Mouse (Mus musculus) neural tube, embryonic 13.5 days (tissue): ENCODE measurements around the gene Efr3b. TPM values are rescaled to one million over a fixed set of nuclear protein-coding genes. Genes with fewer than 3 reads are reported as not detected.

Experiments
- ATAC-seq: fragments of 200-750 bp; cut with Nextera tagmentation; 2 replicates; pipeline ENCODE4 v1.8.0; 2017; ENCODE audit warnings: low read depth, mild to moderate bottlenecking, moderate TSS enrichment, moderate library complexity
- H3K27ac ChIP-seq: fragments of 300-500 bp; sonication (generic); replicated peaks from 2 replicates; pipeline ENCODE4 v1.5.1; 2015; ENCODE audit warnings: moderate library complexity, mild to moderate bottlenecking, inconsistent platforms
- H3K27me3 ChIP-seq: fragments of 300-500 bp; sonication (generic); 2 replicates; pipeline ENCODE4 v1.6.1; 2015; ENCODE audit warnings: mild to moderate bottlenecking, inconsistent platforms
- H3K36me3 ChIP-seq: fragments of 300-500 bp; sonication (generic); 2 replicates; pipeline ENCODE4 v1.6.1; 2015; ENCODE audit warnings: mild to moderate bottlenecking, inconsistent platforms
- H3K4me1 ChIP-seq: fragments of 300-500 bp; sonication (generic); replicated peaks from 2 replicates; pipeline ENCODE4 v1.6.1; 2015; ENCODE audit warnings: inconsistent platforms
- H3K4me2 ChIP-seq: fragments of 300-500 bp; sonication (generic); 2 replicates; pipeline ENCODE4 v1.6.1; 2015; ENCODE audit warnings: inconsistent platforms, mild to moderate bottlenecking, moderate library complexity
- H3K4me3 ChIP-seq: fragments of 300-500 bp; sonication (generic); 2 replicates; pipeline ENCODE4 v1.5.1; 2015; ENCODE audit warnings: mild to moderate bottlenecking, inconsistent platforms
- H3K9ac ChIP-seq: fragments of 300-500 bp; sonication (generic); 2 replicates; pipeline ENCODE4 v1.6.1; 2015; ENCODE audit warnings: moderate library complexity, mild to moderate bottlenecking, inconsistent platforms
- H3K9me3 ChIP-seq: fragments of 300-500 bp; sonication (generic); 2 replicates; pipeline ENCODE4 v1.6.1; 2016; ENCODE audit warnings: inconsistent platforms
- WGBS: fragments of 180-500 bp; shearing (Covaris S2); methylation state at CpG from one replicate; pipeline ENCODE4 v1.1.7; 2015; 5-methylcytosine and 5-hydroxymethylcytosine counted together
- polyA plus RNA-seq: library from polyadenylated mRNA; unstranded; fragments of >200 nt; fragmentation: Nextera tagmentation; extraction: Ambion mirVana; gene quantifications from 2 replicates; pipeline ENCODE4 v1.2.1, GENCODE M21; 2015

Efr3b gene
- 32.8 and 34.6 TPM in 2 replicates for polyA plus RNA-seq

- Histone ChIP-seq H3K4me2 (peak within 1 kb of the TSS; percentile 80), H3K4me3 (peak within 1 kb of the TSS; percentile 71), H3K4me1 (peaks cover 28% of the 10 kb centered on the region), H3K9me3 (no peaks in the 10 kb centered on the region), H3K27ac (peak within 1 kb of the TSS; percentile 87), H3K27me3 (no peaks in the 10 kb centered on the region), H3K9ac (peak within 1 kb of the TSS; percentile 83), H3K36me3 (no peaks in the 10 kb centered on the region)
- ATAC-seq: peak; percentile 95
- under 1% methylated on average over 77 of the region's 78 CpGs for WGBS
Measured at GRCm38 (mm10) chr12:4038061-4039041, at the start of gene Efr3b. Gene Efr3b, minus strand, starts transcription at chr12:4038915.

DNA sequence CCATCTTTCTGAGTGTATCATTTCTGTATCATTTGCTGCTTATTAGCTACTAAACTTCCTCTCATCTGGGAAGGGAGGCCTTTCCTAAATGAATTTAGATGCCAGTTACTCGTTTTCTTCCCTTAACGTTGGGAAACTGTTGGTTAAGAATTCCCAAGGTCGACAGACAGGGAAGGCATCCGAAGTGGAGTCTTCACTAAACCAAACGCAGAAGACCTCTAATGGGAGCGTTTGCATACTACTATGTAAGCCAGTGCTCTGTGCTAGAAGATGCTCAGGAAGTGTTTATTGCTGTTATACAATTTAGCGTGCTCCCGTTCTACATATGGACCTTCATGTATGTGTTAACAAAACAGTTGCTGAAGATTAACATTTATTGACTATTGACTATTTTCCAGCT is 44.7 kb upstream of the Efr3b start:
- 72% methylated on average over 8 of the region's 8 CpGs for WGBS
- H3K9me3 ChIP-seq: no peaks in the 10 kb centered on the region
- H3K27me3 ChIP-seq: no peaks in the 10 kb centered on the region
- peak overlapping the region; percentile 58 for H3K4me3 ChIP-seq
- peak overlapping the region; percentile 83 for H3K9ac ChIP-seq
- H3K4me1 ChIP-seq: peaks cover 19% of the 10 kb centered on the region
- H3K4me2 ChIP-seq: peak overlapping the region; percentile 60
- no peak for ATAC-seq
- H3K36me3 ChIP-seq: peaks cover 25% of the 10 kb centered on the region
- H3K27ac ChIP-seq: 0 out of 2 replicates have a peak overlapping the region, but pooled peaks have one; percentile 2

DNA sequence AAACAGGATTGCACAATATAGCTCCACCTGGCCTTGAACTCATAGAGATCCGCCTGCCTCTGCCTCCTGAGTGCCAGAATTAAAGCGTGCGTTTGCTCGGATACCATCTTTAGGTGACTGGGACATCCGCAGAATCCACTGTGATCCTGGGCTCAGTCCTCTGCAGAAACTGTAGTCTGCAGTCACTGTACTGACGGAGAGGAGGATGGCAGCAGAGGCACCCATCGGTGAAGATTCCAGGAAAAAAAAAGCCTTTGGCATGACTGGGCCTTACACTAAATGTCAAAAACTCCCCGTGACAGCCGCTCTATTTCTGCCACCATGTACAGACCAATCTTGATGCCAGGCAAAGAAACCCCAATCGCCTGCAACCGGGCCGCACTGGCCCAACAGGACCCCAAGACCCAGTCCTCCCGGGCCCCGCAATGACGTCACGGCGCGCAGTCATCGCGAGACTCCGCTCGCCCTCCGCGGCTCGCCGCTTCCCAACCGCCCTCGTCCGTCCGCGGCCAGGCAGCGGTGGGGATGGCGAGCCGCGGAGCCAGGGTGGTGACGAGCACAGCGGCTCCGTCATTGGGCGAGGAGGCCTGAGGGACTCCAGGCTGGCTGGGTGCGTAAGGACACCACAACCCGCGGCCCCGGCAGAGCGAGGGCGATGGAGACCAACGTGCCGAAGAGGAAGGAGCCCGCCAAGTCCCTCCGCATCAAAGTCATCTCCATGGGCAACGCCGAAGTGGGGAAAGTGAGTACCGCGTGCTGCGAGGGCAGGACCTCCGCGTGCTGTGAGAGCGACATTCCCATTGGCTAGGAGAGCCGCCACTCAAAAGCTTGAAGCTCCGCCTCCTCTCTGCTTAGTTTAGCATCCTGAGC is 43.7 kb upstream of the Efr3b start, which contains the start of gene Dnajc27:
Gene Dnajc27, plus strand, starts transcription at position 452 of the 870 bp plus-strand sequence.
- peak within 1 kb of the TSS; percentile 83 for H3K9ac ChIP-seq
- H3K36me3 ChIP-seq: peaks cover 16% of the 10 kb centered on the region
- H3K4me3 ChIP-seq: peak within 1 kb of the TSS; percentile 58
- 4% methylated on average over 59 of the region's 59 CpGs for WGBS
- H3K27ac ChIP-seq: peak within 1 kb of the TSS; percentile 97
- peak within 1 kb of the TSS; percentile 60 for H3K4me2 ChIP-seq
- ATAC-seq: peak; percentile 97
- H3K4me1 ChIP-seq: peaks cover 19% of the 10 kb centered on the region
- no peaks in the 10 kb centered on the region for H3K27me3 ChIP-seq
- no peaks in the 10 kb centered on the region for H3K9me3 ChIP-seq

DNA sequence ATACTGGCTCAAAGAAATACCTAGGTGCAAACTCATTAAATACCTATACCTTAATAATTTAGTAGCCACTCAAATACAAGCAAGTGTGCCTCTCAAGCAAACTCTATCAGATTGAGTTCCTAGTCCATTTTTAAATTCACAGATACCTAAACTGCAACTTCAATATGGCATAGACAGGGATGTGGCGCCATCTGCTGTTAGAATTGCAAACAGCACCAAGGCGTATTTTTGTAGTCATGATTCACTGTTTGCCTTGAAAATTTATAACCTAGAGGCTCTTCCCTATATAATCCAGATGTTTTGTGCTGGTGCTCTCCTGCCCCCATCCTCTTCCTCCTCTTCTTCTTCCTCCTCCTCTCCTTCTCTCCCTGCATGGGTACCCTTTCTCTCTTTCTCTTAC is 41.6 kb upstream of the Efr3b start:
- no peaks in the 10 kb centered on the region for H3K27me3 ChIP-seq
- H3K27ac ChIP-seq: no peak overlapping the region
- H3K4me2 ChIP-seq: no peak overlapping the region
- H3K9me3 ChIP-seq: no peaks in the 10 kb centered on the region
- H3K36me3 ChIP-seq: no peaks in the 10 kb centered on the region
- H3K9ac ChIP-seq: no peak overlapping the region
- no peak for ATAC-seq
- H3K4me1 ChIP-seq: peaks cover 19% of the 10 kb centered on the region
- H3K4me3 ChIP-seq: no peak overlapping the region
- WGBS: 0% methylated on average over 2 of the region's 2 CpGs

- no peak for ATAC-seq
- Histone ChIP-seq H3K9me3 (no peaks in the 10 kb centered on the region), H3K4me3 (no peak overlapping the region), H3K9ac (no peak overlapping the region), H3K36me3 (no peaks in the 10 kb centered on the region), H3K27me3 (no peaks in the 10 kb centered on the region), H3K4me1 (peaks cover 8% of the 10 kb centered on the region), H3K4me2 (no peak overlapping the region), H3K27ac (no peak overlapping the region)
- 60% methylated on average over 1 of the region's 1 CpGs for WGBS
Measured at GRCm38 (mm10) chr12:4078069-4078468, 39.4 kb upstream of the Efr3b start.

DNA sequence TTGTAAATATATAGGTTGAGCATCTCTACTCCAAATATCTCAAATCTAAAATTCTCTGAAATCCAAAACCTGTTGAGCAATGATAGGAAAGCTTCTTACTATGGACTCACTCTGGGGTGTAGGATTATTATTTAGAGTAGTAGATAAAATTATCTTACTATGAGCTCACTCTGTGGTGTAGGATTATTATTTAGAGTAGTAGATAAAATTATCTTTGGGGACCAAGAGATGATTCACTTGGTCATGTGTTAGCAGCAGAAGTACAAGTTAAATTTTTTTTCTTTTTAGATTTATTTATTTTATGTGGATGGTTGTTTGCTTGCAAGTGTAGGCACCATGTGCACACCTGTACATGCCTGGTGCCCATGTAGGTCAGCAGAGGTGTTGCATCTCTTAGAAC is 37.7 kb upstream of the Efr3b start:
- no peak overlapping the region for H3K4me2 ChIP-seq
- ATAC-seq: no peak
- H3K4me1 ChIP-seq: no peaks in the 10 kb centered on the region

GRCm38 (mm10) chr12:4075407-4075806 is 36.7 kb upstream of the Efr3b start:
- H3K27me3 ChIP-seq: no peaks in the 10 kb centered on the region
- H3K36me3 ChIP-seq: no peaks in the 10 kb centered on the region
- no peak overlapping the region for H3K27ac ChIP-seq
- WGBS: 69% methylated on average over 8 of the region's 8 CpGs
- H3K4me3 ChIP-seq: no peak overlapping the region
- H3K9me3 ChIP-seq: no peaks in the 10 kb centered on the region
- ATAC-seq: no peak
- H3K9ac ChIP-seq: no peak overlapping the region
- no peak overlapping the region for H3K4me2 ChIP-seq
- no peaks in the 10 kb centered on the region for H3K4me1 ChIP-seq

More for the DNA sequence above, 37.7 kb upstream of the Efr3b start:
- no peak overlapping the region for H3K27ac ChIP-seq
- H3K9me3 ChIP-seq: no peaks in the 10 kb centered on the region
- H3K4me3 ChIP-seq: no peak overlapping the region
- no peaks in the 10 kb centered on the region for H3K36me3 ChIP-seq
- no peaks in the 10 kb centered on the region for H3K27me3 ChIP-seq
- H3K9ac ChIP-seq: no peak overlapping the region

- no peaks in the 10 kb centered on the region for H3K4me1 ChIP-seq
- no peaks in the 10 kb centered on the region for H3K36me3 ChIP-seq
- H3K27me3 ChIP-seq: no peaks in the 10 kb centered on the region
- ATAC-seq: no peak
- no peak overlapping the region for H3K27ac ChIP-seq
- no peak overlapping the region for H3K4me3 ChIP-seq
- 85% methylated on average over 9 of the region's 9 CpGs for WGBS
- no peak overlapping the region for H3K4me2 ChIP-seq
- no peak overlapping the region for H3K9ac ChIP-seq
- H3K9me3 ChIP-seq: no peaks in the 10 kb centered on the region
Measured at GRCm38 (mm10) chr12:4071671-4072070, 33.0 kb upstream of the Efr3b start.

- Histone ChIP-seq H3K4me1 (no peaks in the 10 kb centered on the region), H3K27ac (no peak overlapping the region), H3K4me3 (no peak overlapping the region), H3K9ac (no peak overlapping the region), H3K4me2 (no peak overlapping the region), H3K36me3 (no peaks in the 10 kb centered on the region), H3K27me3 (no peaks in the 10 kb centered on the region), H3K9me3 (no peaks in the 10 kb centered on the region)
- ATAC-seq: no peak
- 81% methylated on average over 4 of the region's 4 CpGs for WGBS
Measured at GRCm38 (mm10) chr12:4068551-4068950, 29.8 kb upstream of the Efr3b start.

DNA sequence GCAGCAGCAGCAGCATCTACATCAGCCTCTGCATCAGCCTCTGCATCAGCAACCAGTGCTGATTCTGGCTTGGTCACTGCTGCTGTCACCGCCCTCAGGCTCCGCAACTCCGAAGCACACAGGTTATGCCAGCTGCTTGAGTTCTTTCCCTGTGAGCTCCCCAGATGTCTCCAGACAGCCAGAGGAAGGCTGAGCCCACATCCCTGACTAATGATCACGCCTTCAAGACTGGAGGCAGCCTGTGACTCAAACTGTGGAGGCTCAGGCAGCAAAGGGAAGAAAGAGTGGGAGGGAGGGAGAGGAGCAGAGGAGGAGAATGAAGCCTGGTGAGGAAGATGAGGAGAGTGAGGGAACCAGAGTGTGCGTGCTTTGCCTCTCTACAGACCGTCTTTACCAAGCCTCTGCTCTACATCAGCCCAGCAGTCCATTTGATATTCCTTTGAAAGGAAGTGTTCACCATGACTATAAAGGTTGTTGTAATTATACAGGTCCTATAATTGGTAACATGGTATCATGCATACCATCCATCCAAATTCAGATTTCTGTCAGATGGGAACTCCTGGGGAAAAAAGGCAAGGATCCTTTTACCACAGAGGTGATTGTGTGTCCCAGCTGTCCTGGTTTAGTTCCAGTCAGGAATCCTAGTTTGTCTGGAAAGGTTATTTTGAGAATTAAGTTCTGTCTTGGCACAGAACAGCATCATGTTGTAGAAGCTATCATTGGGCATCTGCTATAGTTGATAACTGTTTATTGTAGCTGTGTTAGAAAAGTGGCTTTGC is 28.2 kb upstream of the Efr3b start:
- H3K9me3 ChIP-seq: no peaks in the 10 kb centered on the region
- H3K4me1 ChIP-seq: no peaks in the 10 kb centered on the region
- no peaks in the 10 kb centered on the region for H3K36me3 ChIP-seq
- H3K27me3 ChIP-seq: no peaks in the 10 kb centered on the region
- H3K4me2 ChIP-seq: no peak overlapping the region
- no peak for ATAC-seq
- H3K4me3 ChIP-seq: no peak overlapping the region
- 72% methylated on average over 6 of the region's 6 CpGs for WGBS
- no peak overlapping the region for H3K9ac ChIP-seq
- no peak overlapping the region for H3K27ac ChIP-seq

DNA sequence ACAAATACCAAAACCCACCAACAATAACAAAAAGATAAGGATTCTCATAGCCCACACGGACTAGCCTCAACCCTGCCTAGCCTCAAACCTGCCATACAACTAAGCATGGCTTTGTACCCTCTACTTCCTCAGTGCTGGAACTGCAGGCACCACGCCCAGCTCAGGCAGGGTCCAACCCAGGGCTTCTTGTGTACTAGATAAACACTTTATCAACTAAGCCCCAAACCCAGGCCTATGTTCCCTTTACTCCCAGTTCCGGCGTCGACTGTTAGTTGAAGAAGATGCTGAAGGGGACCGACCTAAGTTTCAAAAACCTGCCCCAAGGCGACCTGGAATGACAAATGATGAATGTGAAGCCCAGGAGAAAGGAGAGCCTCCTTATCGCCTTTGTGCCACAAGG is 27.2 kb upstream of the Efr3b start:
- Histone ChIP-seq H3K4me2 (no peak overlapping the region), H3K4me3 (no peak overlapping the region), H3K9me3 (no peaks in the 10 kb centered on the region), H3K4me1 (no peaks in the 10 kb centered on the region), H3K36me3 (no peaks in the 10 kb centered on the region), H3K27ac (no peak overlapping the region), H3K9ac (no peak overlapping the region), H3K27me3 (no peaks in the 10 kb centered on the region)
- 82% methylated on average over 8 of the region's 8 CpGs for WGBS
- no peak for ATAC-seq
